Mouse (Mus musculus): ENCODE measurements around the gene Plk5. TPM values are rescaled to one million over a fixed set of nuclear protein-coding genes. Genes with fewer than 3 reads are reported as not detected.

The Plk5 gene
- polyA plus RNA-seq, 1 experiment: 0.05 TPM

GRCm38 (mm10) chr10:80325045-80325444, 31.2 kb upstream of the Plk5 start:
- no peak overlapping the region for H3K4me2 ChIP-seq (ENCODE audit: low read depth)
- H3ac ChIP-seq (ENCODE audit: control insufficient read depth, insufficient read length): no peak overlapping the region

GRCm38 (mm10) chr10:80329273-80330081, 26.8 kb upstream of the Plk5 start, which contains the start of the genes Pcsk4 and Reep6:
TSS of gene Pcsk4 (minus strand) at chr10:80329498.
TSS of gene Reep6 (plus strand) at chr10:80329953.
- no peaks in the 10 kb centered on the region for H3K27me3 ChIP-seq (ENCODE audit: control insufficient read depth, insufficient read depth, insufficient read length)

More at GRCm38 (mm10) chr10:80325045-80325444, 31.2 kb upstream of the Plk5 start:
- peaks cover 1% of the 10 kb centered on the region for H3K79me2 ChIP-seq (ENCODE audit: control insufficient read depth, insufficient read depth)
- H3K27me3 ChIP-seq (ENCODE audit: control insufficient read depth, insufficient read depth, insufficient read length): no peaks in the 10 kb centered on the region
- no peak for TF ChIP-seq POLR2AphosphoS2 (IDR thresholded peaks at IDR 0.05; ENCODE audit: insufficient read length, low read depth)
- no peak for TF ChIP-seq TCF3 (IDR thresholded peaks at IDR 0.05; ENCODE audit: insufficient read length, low read depth)
- no peak for TF ChIP-seq MYOG (IDR thresholded peaks at IDR 0.05; ENCODE audit: control insufficient read depth in 1 of 3, insufficient read depth in 1 of 3, insufficient read length in 2 of 3, low read depth in 2 of 3)
- TF ChIP-seq USF1 (IDR thresholded peaks at IDR 0.05; ENCODE audit: low read depth): no peak
- TF ChIP-seq REST (IDR thresholded peaks at IDR 0.05; ENCODE audit: insufficient read depth, insufficient read length): no peak
- no peak for TF ChIP-seq E2F4 (IDR thresholded peaks at IDR 0.05; ENCODE audit: insufficient read depth)
- no peak for TF ChIP-seq MYOD1 (IDR thresholded peaks at IDR 0.05; ENCODE audit: control insufficient read depth in 1 of 3, insufficient read length in 2 of 3, low read depth in 2 of 3)
- TF ChIP-seq MAX (IDR thresholded peaks at IDR 0.05; ENCODE audit: low read depth): no peak
- TF ChIP-seq TCF12 (IDR thresholded peaks at IDR 0.05; ENCODE audit: insufficient read depth, poor library complexity, severe bottlenecking): no peak
- TF ChIP-seq CEBPB (IDR thresholded peaks at IDR 0.05; ENCODE audit: insufficient read depth, poor library complexity, severe bottlenecking): no peak
- no peak for TF ChIP-seq SRF (IDR thresholded peaks at IDR 0.05; ENCODE audit: control insufficient read depth, insufficient read length, low read depth)
- no peak for TF ChIP-seq POLR2A (IDR thresholded peaks at IDR 0.05; ENCODE audit: insufficient read length, low read depth)
- H3K4me3 ChIP-seq: no peak overlapping the region
- no peaks in the 10 kb centered on the region for H3K36me3 ChIP-seq (ENCODE audit: control insufficient read depth, insufficient read depth)

GRCm38 (mm10) chr10:80330084-80330483, 26.2 kb upstream of the Plk5 start:
- Histone ChIP-seq H3K4me3 (peak overlapping the region; percentile 24), H3K79me2 (ENCODE audit: control insufficient read depth, insufficient read depth) (no peaks in the 10 kb centered on the region), H3K27me3 (ENCODE audit: control insufficient read depth, insufficient read depth, insufficient read length) (no peaks in the 10 kb centered on the region), H3K36me3 (ENCODE audit: control insufficient read depth, insufficient read depth) (no peaks in the 10 kb centered on the region), H3ac (ENCODE audit: control insufficient read depth, insufficient read length) (peak overlapping the region; percentile 12), H3K4me2 (ENCODE audit: low read depth) (peak overlapping the region; percentile 98)
- TF ChIP-seq E2F4 (IDR thresholded peaks at IDR 0.05; ENCODE audit: insufficient read depth) (no peak), POLR2A (IDR thresholded peaks at IDR 0.05; ENCODE audit: insufficient read length, low read depth) (peak; percentile 64)

More at GRCm38 (mm10) chr10:80329273-80330081, 26.8 kb upstream of the Plk5 start, which contains the start of the genes Pcsk4 and Reep6:
- Histone ChIP-seq H3K79me2 (ENCODE audit: control insufficient read depth, insufficient read depth) (no peaks in the 10 kb centered on the region), H3K4me3 (peak within 1 kb of the TSS; percentile 24), H3K36me3 (ENCODE audit: control insufficient read depth, insufficient read depth) (no peaks in the 10 kb centered on the region), H3K4me2 (ENCODE audit: low read depth) (peak within 1 kb of the TSS; percentile 98), H3ac (ENCODE audit: control insufficient read depth, insufficient read length) (peak within 1 kb of the TSS; percentile 12)
- no peak for TF ChIP-seq REST (IDR thresholded peaks at IDR 0.05; ENCODE audit: insufficient read depth, insufficient read length)
- TF ChIP-seq SRF (IDR thresholded peaks at IDR 0.05; ENCODE audit: control insufficient read depth, insufficient read length, low read depth): peak; percentile 18
- no peak for TF ChIP-seq MYOD1 (IDR thresholded peaks at IDR 0.05; ENCODE audit: control insufficient read depth in 1 of 3, insufficient read length in 2 of 3, low read depth in 2 of 3)
- TF ChIP-seq E2F4 (IDR thresholded peaks at IDR 0.05; ENCODE audit: insufficient read depth): no peak
- no peak for TF ChIP-seq TCF3 (IDR thresholded peaks at IDR 0.05; ENCODE audit: insufficient read length, low read depth)

- H3K27me3 ChIP-seq (ENCODE audit: control insufficient read depth, insufficient read depth, insufficient read length): no peaks in the 10 kb centered on the region
- H3K36me3 ChIP-seq (ENCODE audit: control insufficient read depth, insufficient read depth): no peaks in the 10 kb centered on the region
- H3K4me2 ChIP-seq (ENCODE audit: low read depth): peak overlapping the region; percentile 98
- TF ChIP-seq POLR2AphosphoS2 (IDR thresholded peaks at IDR 0.05; ENCODE audit: insufficient read length, low read depth) (no peak), USF1 (IDR thresholded peaks at IDR 0.05; ENCODE audit: low read depth) (no peak), REST (IDR thresholded peaks at IDR 0.05; ENCODE audit: insufficient read depth, insufficient read length) (no peak)
- H3K4me3 ChIP-seq: peak overlapping the region; percentile 24
- H3K79me2 ChIP-seq (ENCODE audit: control insufficient read depth, insufficient read depth): no peaks in the 10 kb centered on the region
- no peak overlapping the region for H3ac ChIP-seq (ENCODE audit: control insufficient read depth, insufficient read length)
Observed at GRCm38 (mm10) chr10:80330888-80331287, 25.4 kb upstream of the Plk5 start.

- no peaks in the 10 kb centered on the region for H3K27me3 ChIP-seq (ENCODE audit: control insufficient read depth, insufficient read depth, insufficient read length)
- H3K4me3 ChIP-seq: no peak overlapping the region
- H3K79me2 ChIP-seq (ENCODE audit: control insufficient read depth, insufficient read depth): no peaks in the 10 kb centered on the region
- TF ChIP-seq SRF (IDR thresholded peaks at IDR 0.05; ENCODE audit: control insufficient read depth, insufficient read length, low read depth): no peak
- TF ChIP-seq USF1 (IDR thresholded peaks at IDR 0.05; ENCODE audit: low read depth): no peak
- TF ChIP-seq POLR2AphosphoS2 (IDR thresholded peaks at IDR 0.05; ENCODE audit: insufficient read length, low read depth): no peak
- TF ChIP-seq POLR2A (IDR thresholded peaks at IDR 0.05; ENCODE audit: insufficient read length, low read depth): no peak
- TF ChIP-seq REST (IDR thresholded peaks at IDR 0.05; ENCODE audit: insufficient read depth, insufficient read length): no peak
- TF ChIP-seq MYOD1 (IDR thresholded peaks at IDR 0.05; ENCODE audit: control insufficient read depth in 1 of 3, insufficient read length in 2 of 3, low read depth in 2 of 3): no peak
- no peak for TF ChIP-seq TCF3 (IDR thresholded peaks at IDR 0.05; ENCODE audit: insufficient read length, low read depth)
- no peak for TF ChIP-seq TCF12 (IDR thresholded peaks at IDR 0.05; ENCODE audit: insufficient read depth, poor library complexity, severe bottlenecking)
- TF ChIP-seq MAX (IDR thresholded peaks at IDR 0.05; ENCODE audit: low read depth): no peak
- TF ChIP-seq MYOG (IDR thresholded peaks at IDR 0.05; ENCODE audit: control insufficient read depth in 1 of 3, insufficient read depth in 1 of 3, insufficient read length in 2 of 3, low read depth in 2 of 3): no peak
- no peak for TF ChIP-seq E2F4 (IDR thresholded peaks at IDR 0.05; ENCODE audit: insufficient read depth)
- H3K36me3 ChIP-seq (ENCODE audit: control insufficient read depth, insufficient read depth): no peaks in the 10 kb centered on the region
- H3ac ChIP-seq (ENCODE audit: control insufficient read depth, insufficient read length): no peak overlapping the region
- no peak overlapping the region for H3K4me2 ChIP-seq (ENCODE audit: low read depth)
Observed at GRCm38 (mm10) chr10:80331636-80332524, 24.4 kb upstream of the Plk5 start.

Measured in myocyte (in vitro differentiated cells).